Mouse (Mus musculus): Measurements from ENCODE around the gene Matk. TPM values are rescaled to one million over a fixed set of nuclear protein-coding genes. Genes with fewer than 3 reads are reported as not detected.

Gene Matk
- 0.66 and 1.2 TPM in 2 replicates for polyA plus RNA-seq (2015; fragmentation: Nextera tagmentation; extraction: Ambion mirVana)

DNA sequence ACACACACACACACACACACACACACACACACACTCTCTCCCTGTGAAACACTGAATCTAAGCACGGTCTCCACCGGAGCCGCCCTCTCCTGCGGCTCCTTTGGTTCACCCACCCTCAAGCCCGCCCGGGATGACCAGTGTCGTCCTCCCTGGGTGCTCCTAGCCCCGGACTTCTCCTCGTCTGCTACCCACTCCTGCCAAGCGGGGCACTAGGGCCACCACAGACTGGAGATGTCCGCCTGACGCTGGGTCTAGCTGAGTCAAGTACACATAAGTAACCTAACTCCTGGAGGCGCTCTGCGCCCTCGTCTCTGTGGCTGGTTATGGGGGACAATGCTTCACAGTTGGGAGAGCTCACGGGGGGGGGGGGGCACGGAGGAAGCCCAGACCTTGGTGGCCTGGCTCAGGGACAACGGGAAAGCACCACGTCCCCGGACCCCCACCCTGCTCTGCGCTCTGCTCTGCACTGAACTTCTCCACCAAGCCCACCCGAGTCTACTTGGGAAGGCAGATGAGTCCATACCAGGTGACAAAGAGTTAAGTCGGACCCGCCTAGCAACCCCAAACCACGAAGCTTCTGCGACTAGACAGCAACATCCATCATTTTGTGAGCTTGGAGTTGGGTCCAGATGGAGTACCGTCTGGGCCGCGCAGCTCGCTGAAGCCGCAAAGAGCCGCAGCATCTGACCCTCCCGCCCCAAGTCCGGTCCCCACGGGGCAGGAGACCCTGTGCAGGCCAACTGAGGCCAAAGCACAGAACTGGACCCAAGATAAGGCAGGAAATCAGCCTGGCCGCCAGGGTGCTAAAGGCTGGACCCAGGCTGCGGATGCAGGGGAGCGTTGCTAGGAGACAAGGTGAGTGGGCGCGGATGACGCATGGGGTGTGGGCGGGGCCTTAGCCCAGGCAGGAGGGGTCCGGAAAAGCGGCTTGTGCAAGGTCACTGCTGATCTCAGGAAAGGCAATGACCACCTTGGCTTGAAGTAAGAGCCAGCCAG, at the start of gene Matk:
Matk (plus strand) TSS at position 512 of the 996 bp plus-strand sequence.
- H3K9me3 ChIP-seq (ENCODE audit: control insufficient read depth): no peaks in the 10 kb centered on the region
- no peaks in the 10 kb centered on the region for H3K36me3 ChIP-seq (ENCODE audit: control insufficient read depth, insufficient read depth)
- no peak for ATAC-seq
- no peak within 1 kb of the TSS for H3K4me2 ChIP-seq (replicated peaks; ENCODE audit: low read depth)
- 11% methylated on average over 44 of the region's 44 CpGs for WGBS
- H3K4me3 ChIP-seq (ENCODE audit: low read depth, low read length): peak within 1 kb of the TSS; percentile 5; the same call in 1 of the 2 replicates
- no peak within 1 kb of the TSS for H3K9ac ChIP-seq (ENCODE audit: low read depth, low read length)
- H3K4me1 ChIP-seq (replicated peaks; ENCODE audit: control insufficient read depth, insufficient read depth, low read length): peaks cover 5% of the 10 kb centered on the region; the same call in 1 of the 2 replicates
- TF ChIP-seq CTCF (IDR thresholded peaks at IDR 0.05; ENCODE audit: low read depth): peak; percentile 23; the same call in 1 of the 2 replicates
- H3K27me3 ChIP-seq (replicated peaks; ENCODE audit: control insufficient read depth, insufficient read depth, low read length): peaks cover 47% of the 10 kb centered on the region
- no peak within 1 kb of the TSS for H3K27ac ChIP-seq (ENCODE audit: low read depth, low read length)

GRCm38 (mm10) chr10:81202978-81203720, 49.6 kb upstream of the Matk start:
- peak overlapping the region; percentile 37 for H3K27ac ChIP-seq (ENCODE audit: low read depth, low read length)
- no peak overlapping the region for H3K4me3 ChIP-seq (ENCODE audit: low read depth, low read length)
- 52% methylated on average over 8 of the region's 8 CpGs for WGBS
- TF ChIP-seq CTCF (IDR thresholded peaks at IDR 0.05; ENCODE audit: low read depth): no peak
- H3K27me3 ChIP-seq (replicated peaks; ENCODE audit: control insufficient read depth, insufficient read depth, low read length): no peaks in the 10 kb centered on the region
- H3K9me3 ChIP-seq (ENCODE audit: control insufficient read depth): no peaks in the 10 kb centered on the region
- peak; percentile 89 for ATAC-seq
- 0 out of 2 replicates have a peak, but pooled peaks cover 2% of the 10 kb centered on the region for H3K4me1 ChIP-seq (replicated peaks; ENCODE audit: control insufficient read depth, insufficient read depth, low read length)
- no peaks in the 10 kb centered on the region for H3K36me3 ChIP-seq (ENCODE audit: control insufficient read depth, insufficient read depth)
- H3K4me2 ChIP-seq (replicated peaks; ENCODE audit: low read depth): no peak overlapping the region
- H3K9ac ChIP-seq (ENCODE audit: low read depth, low read length): no peak overlapping the region

DNA sequence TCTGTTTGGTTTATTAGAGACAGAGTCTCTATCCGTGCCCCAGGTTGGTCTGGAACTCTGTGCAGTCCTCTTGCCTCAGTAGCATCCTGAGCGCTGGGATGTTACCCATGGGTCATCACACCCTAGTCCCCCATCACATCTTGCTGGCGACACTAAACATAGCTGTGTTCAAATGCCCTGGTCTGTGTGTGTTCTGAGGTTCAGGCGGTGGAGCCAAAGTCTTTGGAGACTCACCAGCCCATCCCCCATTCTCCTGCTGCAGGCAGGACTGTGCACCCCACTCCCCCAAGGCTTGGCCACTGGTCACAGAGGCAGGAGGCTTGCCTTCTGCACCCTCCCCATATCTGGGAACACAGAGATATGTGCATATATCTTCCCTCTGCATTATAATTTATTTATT, 48.6 kb upstream of the Matk start:
- Histone ChIP-seq H3K9me3 (ENCODE audit: control insufficient read depth) (no peaks in the 10 kb centered on the region), H3K9ac (ENCODE audit: low read depth, low read length) (no peak overlapping the region), H3K4me3 (ENCODE audit: low read depth, low read length) (no peak overlapping the region), H3K27ac (ENCODE audit: low read depth, low read length) (peak overlapping the region; percentile 37; the same call in 1 of the 2 replicates), H3K36me3 (ENCODE audit: control insufficient read depth, insufficient read depth) (no peaks in the 10 kb centered on the region), H3K4me2 (replicated peaks; ENCODE audit: low read depth) (no peak overlapping the region), H3K4me1 (replicated peaks; ENCODE audit: control insufficient read depth, insufficient read depth, low read length) (0 out of 2 replicates have a peak, but pooled peaks cover 2% of the 10 kb centered on the region), H3K27me3 (replicated peaks; ENCODE audit: control insufficient read depth, insufficient read depth, low read length) (no peaks in the 10 kb centered on the region)
- no peak for ATAC-seq
- 61% methylated on average over 4 of the region's 4 CpGs for WGBS
- no peak for TF ChIP-seq CTCF (IDR thresholded peaks at IDR 0.05; ENCODE audit: low read depth)

DNA sequence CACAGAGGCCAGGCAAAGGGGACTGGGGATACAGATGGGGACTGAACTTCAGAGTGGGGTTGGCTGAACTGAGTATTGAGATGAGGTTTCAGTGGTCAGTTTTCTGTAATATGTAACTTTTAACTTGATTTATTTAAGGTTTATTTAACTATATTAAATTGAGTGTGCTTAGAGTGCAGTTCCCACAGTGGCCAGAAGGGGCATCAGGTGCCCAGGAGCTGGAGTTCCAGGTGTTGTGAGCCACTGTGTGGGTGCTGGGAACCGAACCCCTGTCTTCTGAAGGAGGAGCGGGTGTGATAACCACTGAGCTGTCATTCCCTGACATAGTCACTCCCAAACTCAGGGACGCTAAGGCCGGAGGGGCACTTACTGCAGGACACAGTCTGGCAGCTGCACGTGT, 42.6 kb upstream of the Matk start:
- H3K27me3 ChIP-seq (replicated peaks; ENCODE audit: control insufficient read depth, insufficient read depth, low read length): no peaks in the 10 kb centered on the region
- 97% methylated on average over 5 of the region's 5 CpGs for WGBS

DNA sequence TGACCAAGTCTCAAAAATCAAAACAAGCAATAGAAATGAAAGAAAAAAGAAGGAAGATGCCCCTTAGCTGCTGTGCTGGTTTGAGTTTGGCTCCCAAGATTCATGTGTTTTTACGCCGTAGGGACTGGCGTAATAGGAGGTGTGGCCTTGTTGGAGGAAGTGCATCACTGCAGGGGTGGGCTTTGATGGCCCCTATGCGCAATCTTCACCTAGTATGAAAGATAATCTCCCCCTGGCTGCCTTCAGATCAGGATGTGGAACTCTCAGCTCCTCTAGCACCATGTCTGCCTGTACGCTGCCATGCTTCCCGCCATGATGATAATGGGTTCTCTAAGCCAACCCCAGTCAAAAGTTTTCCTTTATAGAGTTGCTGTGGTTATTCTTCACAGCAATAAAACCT, 36.5 kb upstream of the Matk start:
- Histone ChIP-seq H3K36me3 (ENCODE audit: control insufficient read depth, insufficient read depth) (no peaks in the 10 kb centered on the region), H3K27ac (ENCODE audit: low read depth, low read length) (no peak overlapping the region), H3K9me3 (ENCODE audit: control insufficient read depth) (no peaks in the 10 kb centered on the region), H3K4me1 (replicated peaks; ENCODE audit: control insufficient read depth, insufficient read depth, low read length) (no peaks in the 10 kb centered on the region), H3K9ac (ENCODE audit: low read depth, low read length) (no peak overlapping the region), H3K27me3 (replicated peaks; ENCODE audit: control insufficient read depth, insufficient read depth, low read length) (no peaks in the 10 kb centered on the region), H3K4me3 (ENCODE audit: low read depth, low read length) (no peak overlapping the region), H3K4me2 (replicated peaks; ENCODE audit: low read depth) (no peak overlapping the region)
- WGBS: 88% methylated on average over 6 of the region's 6 CpGs
- ATAC-seq: no peak
- TF ChIP-seq CTCF (IDR thresholded peaks at IDR 0.05; ENCODE audit: low read depth): no peak

More for the DNA sequence above, 42.6 kb upstream of the Matk start:
- peak; percentile 45; the same call in 1 of the 2 replicates for TF ChIP-seq CTCF (IDR thresholded peaks at IDR 0.05; ENCODE audit: low read depth)
- Histone ChIP-seq H3K9ac (ENCODE audit: low read depth, low read length) (no peak overlapping the region), H3K36me3 (ENCODE audit: control insufficient read depth, insufficient read depth) (no peaks in the 10 kb centered on the region), H3K27ac (ENCODE audit: low read depth, low read length) (no peak overlapping the region), H3K4me3 (ENCODE audit: low read depth, low read length) (no peak overlapping the region), H3K4me2 (replicated peaks; ENCODE audit: low read depth) (no peak overlapping the region), H3K9me3 (ENCODE audit: control insufficient read depth) (no peaks in the 10 kb centered on the region), H3K4me1 (replicated peaks; ENCODE audit: control insufficient read depth, insufficient read depth, low read length) (no peaks in the 10 kb centered on the region)
- ATAC-seq: no peak

DNA sequence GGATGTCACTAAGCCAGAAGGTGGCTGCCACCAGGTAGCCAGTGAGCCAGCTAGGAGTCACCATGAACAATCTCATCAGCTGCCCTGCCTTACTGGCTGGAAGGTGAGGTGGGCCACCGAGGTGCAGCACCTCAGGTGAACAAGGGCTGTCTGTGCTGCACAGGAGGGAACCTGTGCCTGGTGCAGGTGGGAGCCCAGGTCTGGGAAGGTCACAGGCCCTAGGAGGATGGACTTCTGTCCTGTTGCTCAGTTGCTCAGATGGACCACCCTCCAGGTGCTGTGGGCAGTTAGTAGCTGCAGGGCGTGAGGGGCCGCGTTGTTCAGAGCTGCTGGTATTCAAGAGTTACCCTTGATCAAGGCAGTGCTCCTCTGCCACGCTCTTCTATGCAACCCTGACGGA, 35.9 kb upstream of the Matk start:
- no peaks in the 10 kb centered on the region for H3K9me3 ChIP-seq (ENCODE audit: control insufficient read depth)
- no peak overlapping the region for H3K4me2 ChIP-seq (replicated peaks; ENCODE audit: low read depth)
- 85% methylated on average over 6 of the region's 6 CpGs for WGBS
- TF ChIP-seq CTCF (IDR thresholded peaks at IDR 0.05; ENCODE audit: low read depth): no peak
- H3K4me3 ChIP-seq (ENCODE audit: low read depth, low read length): no peak overlapping the region
- peaks cover 2% of the 10 kb centered on the region; the same call in 1 of the 2 replicates for H3K4me1 ChIP-seq (replicated peaks; ENCODE audit: control insufficient read depth, insufficient read depth, low read length)
- no peak overlapping the region for H3K27ac ChIP-seq (ENCODE audit: low read depth, low read length)
- no peaks in the 10 kb centered on the region for H3K36me3 ChIP-seq (ENCODE audit: control insufficient read depth, insufficient read depth)
- no peak overlapping the region for H3K9ac ChIP-seq (ENCODE audit: low read depth, low read length)
- ATAC-seq: no peak
- H3K27me3 ChIP-seq (replicated peaks; ENCODE audit: control insufficient read depth, insufficient read depth, low read length): no peaks in the 10 kb centered on the region

All from intestine, postnatal 0 days (tissue).